Mouse (Mus musculus): ENCODE results near the gene Rab4a. TPM values are rescaled to one million over a fixed set of nuclear protein-coding genes. Genes with fewer than 3 reads are reported as not detected.

The Rab4a gene
- 64.4 and 66.9 TPM in 2 replicates for polyA plus RNA-seq (2012; rRNA removed)

GRCm38 (mm10) chr8:123805718-123806373 lies at the start of gene Rab4a:
Gene Rab4a (plus strand): TSS chr8:123805985.

GRCm38 (mm10) chr8:123859648-123860259 lies 54.0 kb downstream of the Rab4a start, which contains the start of gene Ccsap:
Gene Ccsap (minus strand): TSS chr8:123860209.

Other genes with a start within 250 kb of the Rab4a start
- 29.2 and 31.8 TPM in 2 replicates for gene Rhou, start 152.1 kb upstream of the Rab4a start, polyA plus RNA-seq (2012; rRNA removed)
- gene Ccsap, start 54.2 kb downstream of the Rab4a start, polyA plus RNA-seq (2012; rRNA removed) = 11.4 and 11.5 TPM in 2 replicates
- gene Acta1, start 88.8 kb downstream of the Rab4a start, polyA plus RNA-seq (2012; rRNA removed) = 12.6 and 220 TPM in 2 replicates
- gene Nup133, start 143.3 kb downstream of the Rab4a start, polyA plus RNA-seq (2012; rRNA removed) = 17.6 and 18.6 TPM in 2 replicates
- gene Abcb10, start 177.1 kb downstream of the Rab4a start, polyA plus RNA-seq (2012; rRNA removed) = 20.0 and 21.0 TPM in 2 replicates
- gene Taf5l, start 215.4 kb downstream of the Rab4a start, polyA plus RNA-seq (2012; rRNA removed) = 22.6 and 24.0 TPM in 2 replicates
- 8.4 and 8.7 TPM in 2 replicates for gene Urb2, start 215.5 kb downstream of the Rab4a start, polyA plus RNA-seq (2012; rRNA removed)

Data from central nervous system, embryonic 18 days (tissue).